Mouse (Mus musculus): Measurements from ENCODE around the gene Wdr1.
A peak's percentile ranks its signal among the peaks of the same experiment; 100 is the strongest.

- TF ChIP-seq JUND (conservative IDR thresholded peaks at IDR 0.05; ENCODE audit: low read depth, low read length) (no peak), CTCF (conservative IDR thresholded peaks at IDR 0.05 in 1 of 2, IDR thresholded peaks at IDR 0.05 in 1 of 2; ENCODE audit: low read depth in 2 of 2, low read length in 2 of 2) (peak in 1 of 2 experiments; percentile 26; a peak in 1 of 4 replicates), POLR2A (IDR thresholded peaks at IDR 0.05; ENCODE audit: low read depth, low read length) (no peak)
Measured at GRCm38 (mm10) chr5:38598647-38599304, 35.8 kb upstream of the Wdr1 start.
